Mouse (Mus musculus) gastrocnemius, postnatal 4 days (tissue): ENCODE data around the gene Mfsd13b. TPM values are rescaled to one million over a fixed set of nuclear protein-coding genes. Genes with fewer than 3 reads are reported as not detected.
"Not testable (repeated sequence)": the region's sequence is repeated elsewhere in the genome, so short reads cannot be mapped to it uniquely, and the experiment has no call there.

ENCODE experiments used
- DNase-seq, 2 experiments: peaks; one replicate each; pipeline ENCODE4 v3.0.0; 2021 to 2022; ENCODE audit warnings: low spot score in 2 of 2, mixed read lengths in 2 of 2
- long read RNA-seq, 2 experiments: library from polyadenylated mRNA; stranded (forward); transcript quantifications; one replicate each; pipeline ENCODE4 v2.0.0; 2021
- total RNA-seq, 2 experiments: library from RNA; stranded (reverse); gene quantifications; 2 replicates each; pipeline ENCODE4 v1.2.3; 2021

The Mfsd13b gene
- not detected for total RNA-seq
- long read RNA-seq, experiment 1, partial matches to known transcripts: 0 of 1 reads
- long read RNA-seq, experiment 1, other reads (novel, unspliced or antisense): 1 of 1 reads
- long read RNA-seq, experiment 2: 0 reads

- DNase-seq: peak; percentile 86 to 90
Observed at GRCm38 (mm10) chr7:120982200-120982841, at the start of gene Mfsd13b, which contains the start of gene Cdr2. Mfsd13b (plus strand) TSS chr7:120982509. Cdr2 (minus strand) TSS chr7:120982312.

GRCm38 (mm10) chr7:120933110-120933509, 49.2 kb upstream of the Mfsd13b start:
- DNase-seq: no peak

- no peak for DNase-seq
Observed at GRCm38 (mm10) chr7:120933680-120934195, 48.6 kb upstream of the Mfsd13b start.

- no peak for DNase-seq
Observed at GRCm38 (mm10) chr7:120934716-120935115, 47.6 kb upstream of the Mfsd13b start.

- DNase-seq: no peak
Observed at GRCm38 (mm10) chr7:120936522-120936921, 45.8 kb upstream of the Mfsd13b start.

- no peak for DNase-seq
Observed at GRCm38 (mm10) chr7:120938206-120938605, 44.1 kb upstream of the Mfsd13b start.

GRCm38 (mm10) chr7:120940343-120940742, 42.0 kb upstream of the Mfsd13b start:
- DNase-seq: no peak

- DNase-seq: no peak
Observed at GRCm38 (mm10) chr7:120941214-120941613, 41.1 kb upstream of the Mfsd13b start.

- DNase-seq: no peak
Observed at GRCm38 (mm10) chr7:120942506-120942905, 39.8 kb upstream of the Mfsd13b start.

GRCm38 (mm10) chr7:120943936-120944509, 38.3 kb upstream of the Mfsd13b start:
- DNase-seq: no peak

- not testable (repeated sequence) for DNase-seq
Observed at GRCm38 (mm10) chr7:120953591-120953990, 28.7 kb upstream of the Mfsd13b start.

GRCm38 (mm10) chr7:120960116-120960515, 22.2 kb upstream of the Mfsd13b start:
- no peak for DNase-seq

GRCm38 (mm10) chr7:120960601-120961000, 21.7 kb upstream of the Mfsd13b start:
- DNase-seq: no peak

- DNase-seq: no peak
Observed at GRCm38 (mm10) chr7:120961893-120962292, 20.4 kb upstream of the Mfsd13b start.

- no peak for DNase-seq
Observed at GRCm38 (mm10) chr7:120963126-120963525, 19.2 kb upstream of the Mfsd13b start.

- no peak for DNase-seq
Observed at GRCm38 (mm10) chr7:120969221-120969620, 13.1 kb upstream of the Mfsd13b start.

GRCm38 (mm10) chr7:120970112-120970511, 12.2 kb upstream of the Mfsd13b start:
- no peak for DNase-seq

- DNase-seq: not testable (repeated sequence)
Observed at GRCm38 (mm10) chr7:120972471-120972870, 9.8 kb upstream of the Mfsd13b start.

- DNase-seq: no peak
Observed at GRCm38 (mm10) chr7:120974001-120974400, 8.3 kb upstream of the Mfsd13b start.

- peak in 1 of 2 experiments; percentile 35 for DNase-seq
Observed at GRCm38 (mm10) chr7:120977063-120977462, 5.2 kb upstream of the Mfsd13b start.

GRCm38 (mm10) chr7:120980041-120980440, 2.3 kb upstream of the Mfsd13b start:
- DNase-seq: no peak
